10 mouse cellular contexts compared by ENCODE assay signal in the genomic region with DNA sequence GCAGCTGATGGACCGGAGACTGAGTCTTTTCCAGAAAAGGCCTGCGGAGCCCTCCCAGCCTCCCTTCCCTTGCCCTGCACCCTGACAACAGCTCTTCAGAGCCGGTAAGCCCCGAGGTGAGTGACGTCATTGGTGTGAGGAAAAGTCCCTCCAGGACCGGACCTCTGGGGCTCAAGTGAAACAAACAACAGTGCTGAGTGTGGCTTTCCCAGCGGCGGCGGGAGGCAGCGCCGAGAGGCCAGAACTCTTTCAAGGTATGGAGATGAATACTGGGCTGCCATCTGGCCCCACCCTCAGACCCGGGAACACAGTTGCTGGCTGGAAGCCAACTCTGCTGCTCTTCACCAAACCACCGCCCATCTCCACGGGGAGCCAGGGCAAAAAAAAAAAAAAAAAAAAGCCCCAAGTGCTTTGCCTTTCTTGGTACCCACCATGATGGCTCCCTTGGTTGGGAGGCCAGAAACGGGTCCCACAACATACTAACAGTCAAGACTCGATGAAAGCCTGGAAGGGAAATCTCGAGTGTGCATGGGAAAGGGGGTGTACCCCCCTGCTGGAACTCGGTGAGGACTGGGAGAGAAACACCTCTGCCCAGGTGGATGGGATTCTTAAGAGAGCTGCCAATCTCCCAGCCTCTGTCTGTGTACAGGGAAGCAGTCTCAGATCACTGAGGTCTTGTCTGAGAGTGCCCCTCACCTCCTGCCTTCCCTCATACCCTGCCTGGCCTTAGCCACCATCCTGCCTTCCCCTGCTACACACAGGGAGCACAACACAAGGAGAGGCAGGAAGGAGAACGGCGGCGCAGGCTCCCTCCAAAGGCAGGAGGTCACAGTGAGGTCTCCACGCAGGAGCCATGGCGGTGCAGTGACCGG. TPM values are rescaled to one million over a fixed set of nuclear protein-coding genes. Genes with fewer than 3 reads are reported as not detected.
DNase-seq lines count a peak whose midpoint lies in the region; ATAC-seq lines count a peak whose summit lies in the region.
"Had no signal": no experiment of that assay in that cellular context is flagged by ENCODE, and none has a peak within 500 bp of the region (broad histone marks: within the 10 kb centered on the region; RNA-seq: fewer than 3 reads in every experiment).

No protein-coding gene starts in this region.

- 3% methylated on average over 24 of the region's 24 CpGs for WGBS in heart, embryonic 10.5 days
- 10% methylated on average over 24 of the region's 24 CpGs for WGBS in forebrain, embryonic 15.5 days
- WGBS in neural tube, embryonic 15.5 days, result 13% methylated on average over 24 of the region's 24 CpGs

- H3K9me3 ChIP-seq in heart, embryonic 10.5 days, result no peaks in the 10 kb centered on the region
- no peaks in the 10 kb centered on the region for H3K9me3 ChIP-seq in forebrain, embryonic 15.5 days
- H3K9me3 ChIP-seq in neural tube, embryonic 15.5 days (replicated peaks), result no peaks in the 10 kb centered on the region

- 0 out of 2 replicates have a peak overlapping the region, but pooled peaks have one; percentile 0 for H3K4me2 ChIP-seq in forebrain, embryonic 15.5 days (replicated peaks)
- peak overlapping the region; percentile 39 for H3K4me2 ChIP-seq in neural tube, embryonic 15.5 days

- H3K36me3 ChIP-seq in heart, embryonic 10.5 days, result 0 out of 2 replicates have a peak, but pooled peaks cover 2% of the 10 kb centered on the region
- H3K36me3 ChIP-seq in forebrain, embryonic 15.5 days, result peaks cover 26% of the 10 kb centered on the region; the same call in 1 of the 2 replicates
- H3K36me3 ChIP-seq in neural tube, embryonic 15.5 days, result peaks cover 18% of the 10 kb centered on the region

- H3K27me3 ChIP-seq in heart, embryonic 10.5 days (ENCODE audit: insufficient read depth, poor library complexity, severe bottlenecking), result peaks cover 100% of the 10 kb centered on the region
- H3K27me3 ChIP-seq in forebrain, embryonic 15.5 days, result peaks cover 9% of the 10 kb centered on the region
- peaks cover 49% of the 10 kb centered on the region for H3K27me3 ChIP-seq in neural tube, embryonic 15.5 days (replicated peaks)

- DNase-seq in heart, embryonic 10.5 days (ENCODE audit: low spot score), result no peak
- no peak for DNase-seq in heart, adult 8-10 months (ENCODE audit: low spot score)
- peak; percentile 73 for DNase-seq in retina, postnatal 1 day
- DNase-seq in retina, embryonic 14.5 days (ENCODE audit: low spot score), result no peak
- DNase-seq in spleen, postnatal 4 days (ENCODE audit: low spot score in 2 of 2), result no peak
- DNase-seq in frontal cortex, postnatal 14 days (ENCODE audit: low spot score in 2 of 2), result no peak

- H3K27ac ChIP-seq in heart, embryonic 10.5 days, result no peak overlapping the region
- H3K27ac ChIP-seq in forebrain, embryonic 15.5 days (replicated peaks), result no peak overlapping the region; the same call in 1 of the 2 replicates
- no peak overlapping the region for H3K27ac ChIP-seq in neural tube, embryonic 15.5 days (replicated peaks)
- H3K27ac ChIP-seq: macrophage had no signal

- H3K9ac ChIP-seq in forebrain, embryonic 15.5 days (replicated peaks), result no peak overlapping the region
- no peak overlapping the region for H3K9ac ChIP-seq in neural tube, embryonic 15.5 days (replicated peaks)

- H3K4me1 ChIP-seq in heart, embryonic 10.5 days, result peaks cover 29% of the 10 kb centered on the region
- H3K4me1 ChIP-seq in forebrain, embryonic 15.5 days, result peaks cover 48% of the 10 kb centered on the region
- H3K4me1 ChIP-seq in neural tube, embryonic 15.5 days, result peaks cover 39% of the 10 kb centered on the region

- peak overlapping the region; percentile 54 for H3K4me3 ChIP-seq in heart, embryonic 10.5 days
- H3K4me3 ChIP-seq in forebrain, embryonic 15.5 days, result no peak overlapping the region
- peak overlapping the region; percentile 11; the same call in 1 of the 2 replicates for H3K4me3 ChIP-seq in neural tube, embryonic 15.5 days (replicated peaks)
- H3K4me3 ChIP-seq: erythroblast, embryonic 14.5 days had no signal

- ATAC-seq in forebrain, embryonic 15.5 days (replicated peaks), result no peak
- ATAC-seq in neural tube, embryonic 15.5 days (ENCODE audit: low FRiP score), result no peak

RNA-seq across cellular contexts. Expression of gene Tmem151b, which starts 5.2 kb away (rescaled TPM):
- 0.84 and 1.7 TPM in 2 replicates for polyA plus RNA-seq in heart, embryonic 10.5 days (2016; fragmentation: Nextera tagmentation; extraction: Ambion mirVana)
- under 1 TPM in 1 of 4 experiments, not detected in 3; 0.09 TPM for total RNA-seq in heart, adult 8-10 months (2022)
- 34.5 and 36.2 TPM in 2 replicates for polyA plus RNA-seq in forebrain, embryonic 15.5 days (2015; fragmentation: Nextera tagmentation; extraction: Ambion mirVana)
- 21.2 and 25.6 TPM in 2 replicates for polyA plus RNA-seq in neural tube, embryonic 15.5 days (2015; fragmentation: Nextera tagmentation; extraction: Ambion mirVana)
- polyA plus RNA-seq: erythroblast, embryonic 14.5 days had no signal

RNA-seq across cellular contexts. Expression of gene Nfkbie, which starts 11.3 kb away (rescaled TPM):
- 2.8 and 3.7 TPM in 2 replicates for polyA plus RNA-seq in heart, embryonic 10.5 days (2016; fragmentation: Nextera tagmentation; extraction: Ambion mirVana)
- 1 to 10 TPM in 3 of 4 experiments, under 1 TPM in 1; 0.65 to 1.5 (median 1.3) TPM for total RNA-seq in heart, adult 8-10 months (2022)
- polyA plus RNA-seq in forebrain, embryonic 15.5 days (2015; fragmentation: Nextera tagmentation; extraction: Ambion mirVana), result 4.2 and 4.6 TPM in 2 replicates
- 4.8 and 10.1 TPM in 2 replicates for polyA plus RNA-seq in neural tube, embryonic 15.5 days (2015; fragmentation: Nextera tagmentation; extraction: Ambion mirVana)

RNA-seq across cellular contexts. Expression of gene Slc35b2, which starts 19.4 kb away (rescaled TPM):
- 107 and 118 TPM in 2 replicates for polyA plus RNA-seq in heart, embryonic 10.5 days (2016; fragmentation: Nextera tagmentation; extraction: Ambion mirVana)
- 10 to 100 TPM; 23.1 to 27.9 (median 25.3) TPM for total RNA-seq in heart, adult 8-10 months (2022)
- polyA plus RNA-seq in forebrain, embryonic 15.5 days (2015; fragmentation: Nextera tagmentation; extraction: Ambion mirVana), result 97.9 and 99.8 TPM in 2 replicates
- 86.3 and 99.5 TPM in 2 replicates for polyA plus RNA-seq in neural tube, embryonic 15.5 days (2015; fragmentation: Nextera tagmentation; extraction: Ambion mirVana)

RNA-seq across cellular contexts. Expression of gene Tcte1, which starts 21.0 kb away (rescaled TPM):
- polyA plus RNA-seq in heart, embryonic 10.5 days (2016; fragmentation: Nextera tagmentation; extraction: Ambion mirVana), result 0.36 and 0.80 TPM in 2 replicates
- not detected for total RNA-seq in heart, adult 8-10 months (2022)
- 4.7 and 4.8 TPM in 2 replicates for polyA plus RNA-seq in forebrain, embryonic 15.5 days (2015; fragmentation: Nextera tagmentation; extraction: Ambion mirVana)
- 2.9 and 3.6 TPM in 2 replicates for polyA plus RNA-seq in neural tube, embryonic 15.5 days (2015; fragmentation: Nextera tagmentation; extraction: Ambion mirVana)
- polyA plus RNA-seq: erythroblast, embryonic 14.5 days; macrophage had no signal

RNA-seq across cellular contexts. Expression of gene Hsp90ab1, which starts 28.8 kb away (rescaled TPM):
- 1,633 and 1,893 TPM in 2 replicates for polyA plus RNA-seq in heart, embryonic 10.5 days (2016; fragmentation: Nextera tagmentation; extraction: Ambion mirVana)
- total RNA-seq in heart, adult 8-10 months (2022), result 1,000 to 10,000 TPM; 1,121 to 1,613 (median 1,357) TPM
- polyA plus RNA-seq in forebrain, embryonic 15.5 days (2015; fragmentation: Nextera tagmentation; extraction: Ambion mirVana), result 1,627 and 1,637 TPM in 2 replicates
- polyA plus RNA-seq in neural tube, embryonic 15.5 days (2015; fragmentation: Nextera tagmentation; extraction: Ambion mirVana), result 1,466 and 1,575 TPM in 2 replicates
